Mouse (Mus musculus): ENCODE data around the gene 4931406P16Rik. TPM values are rescaled to one million over a fixed set of nuclear protein-coding genes. Genes with fewer than 3 reads are reported as not detected.
A peak's percentile ranks its signal among the peaks of the same experiment; 100 is the strongest.
"Not testable (repeated sequence)": the region's sequence is repeated elsewhere in the genome, so short reads cannot be mapped to it uniquely, and the experiment has no call there.

4931406P16Rik gene
- polyA plus RNA-seq, 1 experiment from 2014 or later: 45.7 TPM

GRCm38 (mm10) chr7:34339164-34339489, 25.8 kb upstream of the 4931406P16Rik start:
- Histone ChIP-seq H3K36me3 (ENCODE audit: control insufficient read depth, insufficient read depth, low read length) (peaks cover 36% of the 10 kb centered on the region), H3K9ac (ENCODE audit: low read depth, low read length) (no peak overlapping the region), H3K9me3 (ENCODE audit: control insufficient read depth, low read length) (no peaks in the 10 kb centered on the region), H3K4me3 (ENCODE audit: low read length) (no peak overlapping the region), H3K4me2 (replicated peaks; ENCODE audit: low read depth, low read length) (no peak overlapping the region), H3K27me3 (ENCODE audit: control insufficient read depth, insufficient read depth, low read length) (no peaks in the 10 kb centered on the region), H3K4me1 (ENCODE audit: control insufficient read depth, insufficient read depth, low read length) (no peaks in the 10 kb centered on the region), H3K27ac (ENCODE audit: low read depth, low read length) (no peak overlapping the region)
- WGBS: 74% methylated on average over 5 of the region's 5 CpGs
- no peak for ATAC-seq (ENCODE audit: low FRiP score, low TSS enrichment)

- Histone ChIP-seq H3K36me3 (ENCODE audit: control insufficient read depth, insufficient read depth, low read length) (peaks cover 31% of the 10 kb centered on the region), H3K4me1 (ENCODE audit: control insufficient read depth, insufficient read depth, low read length) (no peaks in the 10 kb centered on the region), H3K9ac (ENCODE audit: low read depth, low read length) (no peak overlapping the region), H3K4me3 (ENCODE audit: low read length) (no peak overlapping the region), H3K27me3 (ENCODE audit: control insufficient read depth, insufficient read depth, low read length) (no peaks in the 10 kb centered on the region), H3K27ac (ENCODE audit: low read depth, low read length) (no peak overlapping the region), H3K4me2 (replicated peaks; ENCODE audit: low read depth, low read length) (no peak overlapping the region), H3K9me3 (ENCODE audit: control insufficient read depth, low read length) (no peaks in the 10 kb centered on the region)
- peak; percentile 76; the same call in 1 of the 2 replicates for ATAC-seq (ENCODE audit: low FRiP score, low TSS enrichment)
- WGBS: 39% methylated on average over 9 of the region's 9 CpGs
These were observed 25.3 kb upstream of the 4931406P16Rik start for GRCm38 (mm10) chr7:34338445-34339163.

DNA sequence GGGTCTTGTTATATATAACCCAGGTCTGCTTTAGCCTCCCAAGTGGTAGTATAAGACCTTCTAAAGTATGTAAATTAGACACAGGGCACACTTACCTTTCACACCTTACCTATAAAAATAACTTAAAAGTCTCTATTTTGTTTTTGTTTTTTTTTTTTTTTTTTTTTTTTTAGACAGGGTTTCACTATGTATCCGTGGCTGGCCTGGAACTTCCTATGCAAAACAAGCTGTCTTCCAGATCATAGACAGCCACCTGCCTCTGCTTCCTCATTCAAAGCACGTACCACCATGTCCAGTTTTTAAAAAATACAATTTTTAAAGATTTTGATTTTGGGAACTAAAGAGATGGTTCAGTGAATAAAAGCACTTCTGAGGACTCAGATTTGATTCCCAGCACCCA, 23.9 kb upstream of the 4931406P16Rik start:
- no peak overlapping the region for H3K9ac ChIP-seq (ENCODE audit: low read depth, low read length)
- no peak overlapping the region for H3K4me2 ChIP-seq (replicated peaks; ENCODE audit: low read depth, low read length)
- WGBS: 81% methylated on average over 2 of the region's 2 CpGs
- H3K27ac ChIP-seq (ENCODE audit: low read depth, low read length): no peak overlapping the region
- ATAC-seq (ENCODE audit: low FRiP score, low TSS enrichment): no peak
- no peaks in the 10 kb centered on the region for H3K4me1 ChIP-seq (ENCODE audit: control insufficient read depth, insufficient read depth, low read length)
- peaks cover 18% of the 10 kb centered on the region; the same call in 1 of the 2 replicates for H3K36me3 ChIP-seq (ENCODE audit: control insufficient read depth, insufficient read depth, low read length)
- no peaks in the 10 kb centered on the region for H3K9me3 ChIP-seq (ENCODE audit: control insufficient read depth, low read length)
- no peaks in the 10 kb centered on the region for H3K27me3 ChIP-seq (ENCODE audit: control insufficient read depth, insufficient read depth, low read length)
- no peak overlapping the region for H3K4me3 ChIP-seq (ENCODE audit: low read length)

- not testable (repeated sequence) for ATAC-seq (ENCODE audit: low FRiP score, low TSS enrichment); H3K9ac ChIP-seq (ENCODE audit: low read depth, low read length); H3K4me3 ChIP-seq (ENCODE audit: low read length); H3K9me3 ChIP-seq (ENCODE audit: control insufficient read depth, low read length); H3K27me3 ChIP-seq (ENCODE audit: control insufficient read depth, insufficient read depth, low read length); H3K27ac ChIP-seq (ENCODE audit: low read depth, low read length); H3K4me1 ChIP-seq (ENCODE audit: control insufficient read depth, insufficient read depth, low read length); H3K4me2 ChIP-seq (replicated peaks; ENCODE audit: low read depth, low read length)
- peaks cover 12% of the 10 kb centered on the region; the same call in 1 of the 2 replicates for H3K36me3 ChIP-seq (ENCODE audit: control insufficient read depth, insufficient read depth, low read length)
- WGBS: 88% methylated on average over 1 of the region's 1 CpGs
These were observed 23.2 kb upstream of the 4931406P16Rik start for GRCm38 (mm10) chr7:34336545-34336944.

DNA sequence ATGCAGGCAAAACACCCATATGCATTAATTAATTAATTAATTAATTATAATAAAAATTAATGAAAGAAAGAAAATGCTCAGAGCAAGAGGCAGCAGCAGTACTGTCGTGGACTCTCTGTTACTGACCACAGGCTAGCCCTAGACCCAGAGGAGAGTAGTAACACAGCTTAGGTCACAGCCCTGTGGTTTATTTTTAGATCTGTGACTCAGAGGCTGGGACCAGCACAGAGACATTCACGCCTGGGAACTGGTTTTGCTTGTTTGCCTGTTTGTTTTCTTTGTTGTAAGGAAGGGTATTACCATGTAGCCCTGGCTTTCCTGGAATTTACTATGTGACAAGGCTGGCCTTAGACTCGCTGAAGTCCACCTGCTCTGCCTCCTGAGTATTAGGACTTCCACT, 14.1 kb upstream of the 4931406P16Rik start:
- ATAC-seq (ENCODE audit: low FRiP score, low TSS enrichment): no peak
- Histone ChIP-seq H3K27me3 (ENCODE audit: control insufficient read depth, insufficient read depth, low read length) (no peaks in the 10 kb centered on the region), H3K27ac (ENCODE audit: low read depth, low read length) (no peak overlapping the region), H3K9me3 (ENCODE audit: control insufficient read depth, low read length) (no peaks in the 10 kb centered on the region), H3K4me2 (replicated peaks; ENCODE audit: low read depth, low read length) (no peak overlapping the region), H3K4me1 (ENCODE audit: control insufficient read depth, insufficient read depth, low read length) (no peaks in the 10 kb centered on the region), H3K4me3 (ENCODE audit: low read length) (no peak overlapping the region), H3K9ac (ENCODE audit: low read depth, low read length) (no peak overlapping the region), H3K36me3 (ENCODE audit: control insufficient read depth, insufficient read depth, low read length) (no peaks in the 10 kb centered on the region)
- WGBS: 47% methylated on average over 3 of the region's 3 CpGs

GRCm38 (mm10) chr7:34324857-34325256, 11.5 kb upstream of the 4931406P16Rik start:
- ATAC-seq (ENCODE audit: low FRiP score, low TSS enrichment): no peak
- no peaks in the 10 kb centered on the region for H3K4me1 ChIP-seq (ENCODE audit: control insufficient read depth, insufficient read depth, low read length)
- WGBS: 86% methylated on average over 1 of the region's 1 CpGs
- no peak overlapping the region for H3K27ac ChIP-seq (ENCODE audit: low read depth, low read length)
- no peaks in the 10 kb centered on the region for H3K27me3 ChIP-seq (ENCODE audit: control insufficient read depth, insufficient read depth, low read length)
- H3K4me3 ChIP-seq (ENCODE audit: low read length): no peak overlapping the region
- no peak overlapping the region for H3K9ac ChIP-seq (ENCODE audit: low read depth, low read length)
- no peaks in the 10 kb centered on the region for H3K36me3 ChIP-seq (ENCODE audit: control insufficient read depth, insufficient read depth, low read length)
- H3K9me3 ChIP-seq (ENCODE audit: control insufficient read depth, low read length): no peaks in the 10 kb centered on the region
- no peak overlapping the region for H3K4me2 ChIP-seq (replicated peaks; ENCODE audit: low read depth, low read length)

GRCm38 (mm10) chr7:34324005-34324404, 10.7 kb upstream of the 4931406P16Rik start:
- H3K4me2 ChIP-seq (replicated peaks; ENCODE audit: low read depth, low read length): no peak overlapping the region
- no peak overlapping the region for H3K27ac ChIP-seq (ENCODE audit: low read depth, low read length)
- no peak for ATAC-seq (ENCODE audit: low FRiP score, low TSS enrichment)
- no peaks in the 10 kb centered on the region for H3K4me1 ChIP-seq (ENCODE audit: control insufficient read depth, insufficient read depth, low read length)
- no peaks in the 10 kb centered on the region for H3K9me3 ChIP-seq (ENCODE audit: control insufficient read depth, low read length)
- no peak overlapping the region for H3K4me3 ChIP-seq (ENCODE audit: low read length)
- 87% methylated on average over 2 of the region's 2 CpGs for WGBS
- no peak overlapping the region for H3K9ac ChIP-seq (ENCODE audit: low read depth, low read length)
- no peaks in the 10 kb centered on the region for H3K36me3 ChIP-seq (ENCODE audit: control insufficient read depth, insufficient read depth, low read length)
- no peaks in the 10 kb centered on the region for H3K27me3 ChIP-seq (ENCODE audit: control insufficient read depth, insufficient read depth, low read length)

- Histone ChIP-seq H3K4me1 (ENCODE audit: control insufficient read depth, insufficient read depth, low read length) (no peaks in the 10 kb centered on the region), H3K36me3 (ENCODE audit: control insufficient read depth, insufficient read depth, low read length) (no peaks in the 10 kb centered on the region), H3K4me3 (ENCODE audit: low read length) (no peak overlapping the region), H3K4me2 (replicated peaks; ENCODE audit: low read depth, low read length) (no peak overlapping the region), H3K9me3 (ENCODE audit: control insufficient read depth, low read length) (no peaks in the 10 kb centered on the region), H3K27ac (ENCODE audit: low read depth, low read length) (no peak overlapping the region), H3K9ac (ENCODE audit: low read depth, low read length) (no peak overlapping the region), H3K27me3 (ENCODE audit: control insufficient read depth, insufficient read depth, low read length) (no peaks in the 10 kb centered on the region)
- 72% methylated on average over 8 of the region's 8 CpGs for WGBS
- ATAC-seq (ENCODE audit: low FRiP score, low TSS enrichment): no peak
These were observed 10.0 kb upstream of the 4931406P16Rik start for GRCm38 (mm10) chr7:34323351-34323750.

DNA sequence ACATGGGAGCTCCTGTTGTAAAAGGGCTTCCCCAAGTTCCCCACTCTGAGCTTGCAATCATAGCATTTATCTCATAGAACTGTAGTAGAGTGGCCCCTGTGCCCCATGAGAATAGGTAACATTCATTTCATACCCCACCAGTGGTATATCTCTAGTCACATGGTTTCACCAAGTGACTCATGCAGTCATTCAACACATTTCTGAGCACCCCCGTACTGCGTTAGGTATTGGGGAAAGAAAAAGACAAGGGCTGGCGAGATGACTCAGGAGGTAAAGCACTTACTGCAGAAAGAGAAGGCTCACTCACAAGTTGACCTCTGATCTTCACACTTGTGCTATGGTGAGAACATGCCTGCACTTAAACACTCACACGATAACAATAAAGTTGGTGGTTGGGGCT, 8.6 kb upstream of the 4931406P16Rik start:
- H3K27me3 ChIP-seq (ENCODE audit: control insufficient read depth, insufficient read depth, low read length): no peaks in the 10 kb centered on the region
- no peak overlapping the region for H3K4me2 ChIP-seq (replicated peaks; ENCODE audit: low read depth, low read length)
- no peaks in the 10 kb centered on the region for H3K4me1 ChIP-seq (ENCODE audit: control insufficient read depth, insufficient read depth, low read length)
- no peak for ATAC-seq (ENCODE audit: low FRiP score, low TSS enrichment)
- no peak overlapping the region for H3K9ac ChIP-seq (ENCODE audit: low read depth, low read length)
- no peak overlapping the region for H3K27ac ChIP-seq (ENCODE audit: low read depth, low read length)
- H3K9me3 ChIP-seq (ENCODE audit: control insufficient read depth, low read length): no peaks in the 10 kb centered on the region
- no peak overlapping the region for H3K4me3 ChIP-seq (ENCODE audit: low read length)
- WGBS: 94% methylated on average over 4 of the region's 4 CpGs
- no peaks in the 10 kb centered on the region for H3K36me3 ChIP-seq (ENCODE audit: control insufficient read depth, insufficient read depth, low read length)

Data from kidney, embryonic 14.5 days (tissue).